Mouse (Mus musculus): ENCODE measurements around the gene Rfx4. TPM values are rescaled to one million over a fixed set of nuclear protein-coding genes. Genes with fewer than 3 reads are reported as not detected.

Gene Rfx4
- polyA plus RNA-seq, 1 experiment, result not detected

DNA sequence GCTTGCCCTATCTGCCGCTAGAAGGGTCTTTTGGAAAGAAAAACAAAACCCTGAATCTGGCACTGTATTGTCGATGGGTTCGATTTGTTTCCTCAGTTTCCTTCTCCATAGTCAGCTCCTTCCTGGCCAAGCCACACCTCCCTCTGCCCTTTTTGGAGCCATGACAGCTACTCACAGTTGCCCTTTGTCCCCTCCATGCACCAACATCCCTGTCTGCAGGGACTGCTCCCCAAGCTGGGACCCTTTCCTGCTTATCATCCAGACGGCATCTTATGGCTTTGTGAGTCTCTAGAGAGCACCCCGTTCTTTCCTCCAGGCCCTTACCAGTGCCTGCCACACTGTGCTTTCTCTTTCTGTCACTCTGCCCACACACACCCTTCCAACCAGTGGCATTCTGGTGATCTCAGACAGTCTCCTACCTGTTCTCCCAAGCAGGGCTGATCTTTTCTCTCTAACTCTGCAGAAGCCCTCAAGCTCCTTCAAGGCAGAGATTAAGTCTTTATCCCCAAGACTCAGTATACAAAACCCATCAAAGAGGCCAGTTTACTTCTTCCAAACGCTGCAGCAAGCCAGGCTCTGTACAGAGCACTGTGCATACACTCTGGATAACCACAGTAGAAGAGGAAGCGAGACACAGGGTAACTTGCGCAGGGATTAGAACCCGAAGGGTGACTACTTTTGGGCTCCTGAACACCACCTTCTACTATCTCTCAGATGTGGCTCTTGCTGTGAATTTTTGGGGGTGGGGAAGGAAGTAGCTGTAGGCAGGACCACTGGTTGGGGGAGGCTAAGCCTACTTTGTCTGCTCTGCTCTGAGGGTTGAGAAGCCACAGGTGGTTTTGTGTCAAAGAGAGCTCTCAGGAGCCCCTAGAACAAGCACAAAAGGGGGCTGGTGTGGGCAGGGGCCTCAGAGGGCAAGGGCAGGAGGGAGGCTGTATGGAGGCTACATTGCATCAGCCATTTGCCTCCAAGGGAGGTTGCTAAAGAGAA is 141.4 kb downstream of the Rfx4 start:
- no peaks in the 10 kb centered on the region for H3K4me1 ChIP-seq (ENCODE audit: control insufficient read depth, insufficient read depth, low read length)
- H3K4me3 ChIP-seq (replicated peaks; ENCODE audit: control insufficient read depth, low read depth, low read length), result no peak overlapping the region
- no peak overlapping the region for H3K27ac ChIP-seq (ENCODE audit: control insufficient read depth, insufficient read depth, low read depth, low read length, poor library complexity)
- TF ChIP-seq POLR2A (IDR thresholded peaks at IDR 0.05; ENCODE audit: borderline replicate concordance, control insufficient read depth, low read depth, low read length) (no peak), CTCF (IDR thresholded peaks at IDR 0.05; ENCODE audit: control insufficient read depth, insufficient read depth, low read length) (no peak)
- WGBS, result 33% methylated on average over 9 of the region's 9 CpGs

DNA sequence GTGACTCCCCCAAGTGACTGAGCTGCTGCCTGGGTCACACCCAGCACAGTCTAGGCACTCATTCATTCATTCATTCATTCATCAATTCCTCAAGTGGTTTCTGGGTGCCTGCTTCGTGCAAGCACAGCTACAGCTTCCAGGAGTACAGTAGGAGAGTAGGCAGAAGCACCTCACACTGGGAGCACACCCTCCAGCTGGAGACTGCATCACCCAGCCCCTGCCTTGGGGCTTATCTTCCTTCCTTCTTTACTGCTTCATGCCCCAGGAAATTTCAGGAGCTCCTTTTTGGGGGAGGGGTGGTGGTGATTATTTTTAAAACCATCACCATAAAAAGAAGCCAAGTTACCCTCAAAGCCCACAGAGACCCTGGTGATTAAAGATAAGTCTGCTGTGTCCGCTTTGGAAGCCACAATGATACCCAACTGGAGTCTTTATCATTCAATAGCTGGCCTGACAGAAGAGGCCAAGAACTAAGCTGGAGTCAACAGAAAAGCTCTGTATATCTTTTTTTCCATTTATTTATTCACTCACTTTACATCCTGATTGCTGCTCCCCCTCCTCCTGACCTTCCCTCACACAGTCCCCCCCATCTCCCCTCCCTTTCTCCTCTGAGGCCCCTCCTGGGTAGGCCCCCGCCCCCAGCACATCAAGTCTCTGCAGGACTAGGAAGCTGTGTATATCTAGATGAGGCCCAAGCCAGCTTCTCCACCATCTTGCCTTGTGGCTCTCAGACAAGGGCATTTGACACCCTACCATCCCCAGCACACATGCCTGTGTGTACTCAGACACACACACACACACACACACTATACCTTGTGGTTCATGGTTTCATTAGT is 142.5 kb downstream of the Rfx4 start:
- WGBS, result 34% methylated on average over 3 of the region's 3 CpGs
- no peak for TF ChIP-seq CTCF (IDR thresholded peaks at IDR 0.05; ENCODE audit: control insufficient read depth, insufficient read depth, low read length)
- no peak for TF ChIP-seq POLR2A (IDR thresholded peaks at IDR 0.05; ENCODE audit: borderline replicate concordance, control insufficient read depth, low read depth, low read length)
- Histone ChIP-seq H3K27ac (ENCODE audit: control insufficient read depth, insufficient read depth, low read depth, low read length, poor library complexity) (no peak overlapping the region), H3K4me1 (ENCODE audit: control insufficient read depth, insufficient read depth, low read length) (no peaks in the 10 kb centered on the region), H3K4me3 (replicated peaks; ENCODE audit: control insufficient read depth, low read depth, low read length) (no peak overlapping the region)

DNA sequence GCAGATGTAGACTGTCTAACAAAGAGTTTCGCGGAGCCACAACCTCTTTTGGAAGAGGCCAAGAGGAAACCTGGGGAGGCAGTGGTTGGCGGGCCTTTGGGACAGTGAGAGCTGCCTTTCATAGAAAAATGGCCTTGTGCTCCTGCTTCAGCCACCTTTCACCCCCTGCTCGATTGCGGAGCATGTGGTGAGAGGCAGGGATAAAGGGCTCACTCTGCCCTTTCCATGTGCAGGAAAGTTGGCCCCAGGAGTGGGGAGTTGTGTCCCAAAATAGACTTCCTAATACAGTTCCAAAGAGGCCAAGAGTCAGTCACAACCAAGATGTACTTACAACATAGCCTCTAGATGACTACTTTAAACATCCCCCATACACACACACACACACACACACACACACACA is 145.8 kb downstream of the Rfx4 start:
- TF ChIP-seq POLR2A (IDR thresholded peaks at IDR 0.05; ENCODE audit: borderline replicate concordance, control insufficient read depth, low read depth, low read length) (no peak), CTCF (IDR thresholded peaks at IDR 0.05; ENCODE audit: control insufficient read depth, insufficient read depth, low read length) (no peak)
- WGBS, result 83% methylated on average over 5 of the region's 5 CpGs
- no peaks in the 10 kb centered on the region for H3K4me1 ChIP-seq (ENCODE audit: control insufficient read depth, insufficient read depth, low read length)
- H3K27ac ChIP-seq (ENCODE audit: control insufficient read depth, insufficient read depth, low read depth, low read length, poor library complexity), result no peak overlapping the region
- H3K4me3 ChIP-seq (replicated peaks; ENCODE audit: control insufficient read depth, low read depth, low read length), result no peak overlapping the region

DNA sequence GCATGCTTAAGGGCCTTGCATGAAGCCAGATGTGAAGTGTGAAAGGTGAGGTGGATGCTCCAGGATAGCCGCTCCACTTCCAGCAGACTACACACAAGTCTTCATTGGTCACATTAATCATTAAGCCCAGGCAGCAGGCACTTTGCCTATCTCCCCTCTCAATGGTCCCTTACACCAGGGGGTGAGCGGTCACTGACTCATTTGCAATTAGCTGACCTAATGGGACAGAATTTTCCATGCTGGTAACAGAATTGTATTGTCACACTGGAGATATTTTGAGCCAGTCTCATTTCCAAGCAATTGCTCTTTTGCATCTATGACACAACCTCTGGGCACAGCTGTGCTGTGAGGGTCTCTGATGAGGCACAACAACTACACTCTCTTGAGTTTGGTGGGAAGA is 146.4 kb downstream of the Rfx4 start:
- 93% methylated on average over 2 of the region's 2 CpGs for WGBS
- no peaks in the 10 kb centered on the region for H3K4me1 ChIP-seq (ENCODE audit: control insufficient read depth, insufficient read depth, low read length)
- no peak overlapping the region for H3K4me3 ChIP-seq (replicated peaks; ENCODE audit: control insufficient read depth, low read depth, low read length)
- no peak for TF ChIP-seq POLR2A (IDR thresholded peaks at IDR 0.05; ENCODE audit: borderline replicate concordance, control insufficient read depth, low read depth, low read length)
- no peak for TF ChIP-seq CTCF (IDR thresholded peaks at IDR 0.05; ENCODE audit: control insufficient read depth, insufficient read depth, low read length)
- no peak overlapping the region for H3K27ac ChIP-seq (ENCODE audit: control insufficient read depth, insufficient read depth, low read depth, low read length, poor library complexity)

DNA sequence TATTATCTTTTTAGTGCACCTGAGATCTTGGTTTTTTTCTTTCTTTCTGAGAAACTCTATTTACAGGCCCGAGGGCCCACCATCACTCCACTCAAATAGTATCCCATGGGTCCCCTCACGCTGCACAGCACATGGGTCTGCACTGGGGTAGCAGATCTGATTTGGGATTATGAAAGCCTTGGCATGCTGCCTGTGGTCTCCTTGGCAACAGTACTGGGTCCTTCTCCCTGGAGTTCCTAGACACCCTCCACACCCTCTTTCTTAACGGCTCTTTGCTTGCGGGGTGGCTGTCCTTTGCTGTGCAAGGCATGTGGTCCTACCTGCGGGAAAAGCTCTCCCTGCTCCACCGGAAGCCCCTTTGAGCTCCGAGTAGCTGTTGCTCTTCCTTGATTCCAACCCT is 147.4 kb downstream of the Rfx4 start:
- TF ChIP-seq CTCF (IDR thresholded peaks at IDR 0.05; ENCODE audit: control insufficient read depth, insufficient read depth, low read length) (no peak), POLR2A (IDR thresholded peaks at IDR 0.05; ENCODE audit: borderline replicate concordance, control insufficient read depth, low read depth, low read length) (no peak)
- Histone ChIP-seq H3K4me3 (replicated peaks; ENCODE audit: control insufficient read depth, low read depth, low read length) (no peak overlapping the region), H3K27ac (ENCODE audit: control insufficient read depth, insufficient read depth, low read depth, low read length, poor library complexity) (no peak overlapping the region), H3K4me1 (ENCODE audit: control insufficient read depth, insufficient read depth, low read length) (no peaks in the 10 kb centered on the region)
- 44% methylated on average over 7 of the region's 7 CpGs for WGBS

DNA sequence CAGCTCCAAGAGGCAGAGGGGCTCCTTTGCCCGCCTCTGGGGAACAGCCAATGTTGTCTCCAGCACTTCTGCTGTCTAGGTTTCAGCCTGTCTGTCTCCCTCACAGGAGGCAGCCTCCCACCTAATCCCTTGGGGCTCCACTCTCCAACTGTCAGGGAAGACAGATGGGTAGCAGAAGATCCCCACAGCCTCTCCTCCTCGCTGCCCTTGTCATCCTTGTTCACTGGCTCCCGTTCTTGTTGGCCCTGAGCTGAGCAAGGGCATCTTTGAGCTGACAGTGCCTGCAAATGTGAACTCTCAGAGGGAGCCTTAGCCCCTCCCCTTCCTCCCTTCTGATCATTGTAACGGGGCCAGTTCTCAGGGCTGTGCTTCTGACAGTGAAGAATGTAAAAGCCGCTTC is 147.9 kb downstream of the Rfx4 start:
- 12% methylated on average over 5 of the region's 5 CpGs for WGBS
- TF ChIP-seq POLR2A (IDR thresholded peaks at IDR 0.05; ENCODE audit: borderline replicate concordance, control insufficient read depth, low read depth, low read length) (no peak), CTCF (IDR thresholded peaks at IDR 0.05; ENCODE audit: control insufficient read depth, insufficient read depth, low read length) (no peak)
- Histone ChIP-seq H3K4me3 (replicated peaks; ENCODE audit: control insufficient read depth, low read depth, low read length) (no peak overlapping the region), H3K4me1 (ENCODE audit: control insufficient read depth, insufficient read depth, low read length) (no peaks in the 10 kb centered on the region), H3K27ac (ENCODE audit: control insufficient read depth, insufficient read depth, low read depth, low read length, poor library complexity) (no peak overlapping the region)

DNA sequence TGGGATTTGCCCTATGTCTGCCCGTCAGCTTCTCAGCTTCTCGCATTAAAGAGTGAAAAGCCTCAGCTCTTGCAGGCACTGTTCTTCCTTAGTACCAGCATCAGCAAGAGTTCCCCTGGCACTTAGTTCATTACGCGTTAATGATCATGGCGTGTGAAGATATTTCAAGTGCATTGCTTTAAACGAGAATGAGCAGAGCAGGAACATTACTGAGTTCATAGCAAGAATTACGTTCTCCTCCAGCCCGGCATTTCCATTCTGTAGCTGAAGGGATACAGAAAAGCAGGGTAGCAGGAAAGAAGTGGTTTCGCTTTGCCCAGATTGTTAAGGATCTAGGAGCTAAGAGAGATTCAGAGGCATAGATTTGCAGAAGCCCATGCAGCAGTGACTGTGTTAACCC is 151.0 kb downstream of the Rfx4 start:
- no peak overlapping the region for H3K4me3 ChIP-seq (replicated peaks; ENCODE audit: control insufficient read depth, low read depth, low read length)
- no peaks in the 10 kb centered on the region for H3K4me1 ChIP-seq (ENCODE audit: control insufficient read depth, insufficient read depth, low read length)
- WGBS, result 88% methylated on average over 9 of the region's 9 CpGs
- TF ChIP-seq CTCF (IDR thresholded peaks at IDR 0.05; ENCODE audit: control insufficient read depth, insufficient read depth, low read length) (no peak), POLR2A (IDR thresholded peaks at IDR 0.05; ENCODE audit: borderline replicate concordance, control insufficient read depth, low read depth, low read length) (no peak)
- H3K27ac ChIP-seq (ENCODE audit: control insufficient read depth, insufficient read depth, low read depth, low read length, poor library complexity), result no peak overlapping the region

DNA sequence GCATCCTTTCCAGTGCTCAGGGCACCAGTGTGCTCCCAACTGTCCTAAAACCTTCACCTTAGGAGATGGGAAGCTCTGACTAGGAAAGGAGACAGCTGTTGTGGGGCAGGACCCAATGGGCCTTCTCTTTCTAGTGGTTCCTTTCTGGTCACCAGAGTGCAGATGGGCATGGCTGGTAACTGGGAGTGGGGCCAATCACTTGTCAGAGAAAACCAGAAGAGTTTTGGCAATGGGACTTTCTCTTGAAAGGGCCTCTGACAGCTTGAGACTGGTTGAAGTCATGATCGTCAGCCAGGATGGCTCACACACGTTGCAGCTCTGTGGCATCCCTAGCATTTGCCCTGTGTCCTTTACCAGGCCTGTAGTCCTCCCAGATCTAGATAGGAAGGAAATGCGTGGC is 152.1 kb downstream of the Rfx4 start:
- H3K4me1 ChIP-seq (ENCODE audit: control insufficient read depth, insufficient read depth, low read length), result no peaks in the 10 kb centered on the region
- 58% methylated on average over 3 of the region's 3 CpGs for WGBS
- no peak overlapping the region for H3K4me3 ChIP-seq (replicated peaks; ENCODE audit: control insufficient read depth, low read depth, low read length)
- H3K27ac ChIP-seq (ENCODE audit: control insufficient read depth, insufficient read depth, low read depth, low read length, poor library complexity), result no peak overlapping the region
- TF ChIP-seq POLR2A (IDR thresholded peaks at IDR 0.05; ENCODE audit: borderline replicate concordance, control insufficient read depth, low read depth, low read length) (no peak), CTCF (IDR thresholded peaks at IDR 0.05; ENCODE audit: control insufficient read depth, insufficient read depth, low read length) (no peak)

All from bone marrow, adult 2 months (tissue).